Mouse (Mus musculus) cortical plate, adult 2 months (tissue): ENCODE results near the gene Nutf2. TPM values are rescaled to one million over a fixed set of nuclear protein-coding genes. Genes with fewer than 3 reads are reported as not detected.

Experiments
- H3K27ac ChIP-seq: fragments of 200-500 bp; 2 replicates; pipeline ENCODE4 v1.5.1; 2012; ENCODE audit warnings: low read length, control low read depth, inconsistent platforms; ENCODE audit not compliant: insufficient read depth
- H3K4me1 ChIP-seq: fragments of 200-500 bp; 2 replicates; pipeline ENCODE4 v1.6.1; 2011; ENCODE audit warnings: low read length; ENCODE audit not compliant: control insufficient read depth, insufficient read depth
- H3K4me3 ChIP-seq: fragments of 200-500 bp; 2 replicates; pipeline ENCODE4 v1.5.1; 2011; ENCODE audit warnings: mild to moderate bottlenecking, low read length, control low read depth; ENCODE audit not compliant: insufficient read depth
- CTCF ChIP-seq: fragments of 200-500 bp; IDR thresholded peaks from 2 replicates; pipeline ENCODE4 v1.5.1; 2011; ENCODE audit warnings: mild to moderate bottlenecking, control low read depth, low read length; ENCODE audit not compliant: insufficient read depth; ENCODE audit errors: extremely low read depth
- POLR2A ChIP-seq: fragments of 200-500 bp; IDR thresholded peaks from 2 replicates; pipeline ENCODE4 v1.6.1; 2011; ENCODE audit warnings: mild to moderate bottlenecking, low read length, control low read depth; ENCODE audit not compliant: insufficient read depth; ENCODE audit errors: extremely low read depth
- polyA plus RNA-seq: library from polyadenylated mRNA; depleted of rRNA; stranded (reverse); fragments of >200 nt; gene quantifications from 2 replicates; pipeline ENCODE4 v1.2.3, GENCODE M21; 2012; rRNA removed

Gene Nutf2
- polyA plus RNA-seq, 1 experiment, result 85.1 TPM

- peak within 1 kb of the TSS; percentile 93 for H3K4me3 ChIP-seq
- peak within 1 kb of the TSS; percentile 96 for H3K27ac ChIP-seq
- TF ChIP-seq CTCF (no peak), POLR2A (peak; percentile 66)
- no peaks in the 10 kb centered on the region; the same call in 1 of the 2 replicates for H3K4me1 ChIP-seq
Observed at GRCm38 (mm10) chr8:105900180-105900940, 40.0 kb downstream of the Nutf2 start, which contains the start of gene Pskh1. Gene Pskh1, plus strand, starts transcription at chr8:105900441.

DNA sequence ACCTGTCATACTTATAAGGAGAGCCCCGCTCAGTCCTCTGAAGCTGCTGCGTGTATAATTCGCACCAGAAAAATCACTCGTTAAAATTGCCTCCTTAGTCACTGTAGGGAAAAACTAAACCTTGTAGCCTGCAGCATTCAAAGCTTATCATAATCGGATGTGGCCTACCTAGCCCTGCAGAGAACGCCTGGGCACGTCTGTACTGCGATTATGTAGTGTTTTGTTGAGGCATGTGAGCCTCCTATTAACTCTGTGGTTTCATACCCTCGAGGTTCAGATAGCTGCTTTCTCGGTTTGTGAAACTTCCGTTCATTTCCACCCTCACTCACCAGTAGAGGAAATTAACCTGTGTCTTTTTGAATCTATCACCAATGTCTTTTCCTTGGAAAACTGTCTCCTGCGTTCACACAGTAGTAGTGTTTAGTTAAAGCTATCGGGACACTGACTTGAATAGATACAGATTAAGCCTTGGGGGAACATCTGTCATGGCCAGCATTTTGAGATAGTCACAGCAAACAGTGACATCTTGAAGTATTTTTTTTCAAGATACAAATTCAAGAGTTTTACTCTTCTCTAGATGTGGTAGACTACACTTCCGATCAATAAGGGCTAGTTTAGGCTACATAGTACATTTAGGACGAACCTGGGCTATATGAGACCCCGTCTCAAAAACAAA is 40.7 kb downstream of the Nutf2 start:
- no peak for TF ChIP-seq CTCF
- no peak for TF ChIP-seq POLR2A
- Histone ChIP-seq H3K4me3 (peak overlapping the region; percentile 93), H3K4me1 (no peaks in the 10 kb centered on the region; the same call in 1 of the 2 replicates), H3K27ac (peak overlapping the region; percentile 96; the same call in 1 of the 2 replicates)

GRCm38 (mm10) chr8:105919390-105919789 is 59.0 kb downstream of the Nutf2 start:
- H3K4me3 ChIP-seq, result no peak overlapping the region
- TF ChIP-seq POLR2A, result no peak
- no peak for TF ChIP-seq CTCF
- no peak overlapping the region for H3K27ac ChIP-seq
- peaks cover 4% of the 10 kb centered on the region; the same call in 1 of the 2 replicates for H3K4me1 ChIP-seq

DNA sequence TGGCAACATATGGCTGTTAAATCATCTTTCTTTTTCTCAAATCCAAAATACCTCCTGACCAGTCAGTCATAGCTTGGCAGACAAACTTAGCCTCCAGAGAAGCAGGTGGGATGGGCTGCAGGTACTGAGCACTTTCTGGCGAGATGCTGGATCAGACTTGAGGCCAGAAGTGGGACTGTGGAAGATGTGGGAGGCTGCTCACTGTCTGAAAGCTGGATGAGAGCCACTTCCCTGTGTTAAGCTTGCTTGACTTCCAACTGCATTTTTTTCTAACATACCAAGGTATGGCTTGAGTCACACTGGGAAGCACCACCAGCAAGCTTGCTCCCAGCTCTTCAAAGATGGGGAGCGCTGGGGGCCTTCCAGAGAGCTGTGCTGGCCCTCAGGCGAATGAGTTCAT is 64.7 kb downstream of the Nutf2 start:
- Histone ChIP-seq H3K27ac (peak overlapping the region; percentile 27; the same call in 1 of the 2 replicates), H3K4me1 (peaks cover 2% of the 10 kb centered on the region), H3K4me3 (no peak overlapping the region)
- TF ChIP-seq POLR2A (no peak), CTCF (no peak)

Other genes with a start within 250 kb of the Nutf2 start
- gene Ctcf, start 224.0 kb upstream of the Nutf2 start, polyA plus RNA-seq, result 30.3 and 30.8 TPM in 2 replicates
- gene Agrp, start 223.2 kb upstream of the Nutf2 start, polyA plus RNA-seq, result 0.15 and 0.17 TPM in 2 replicates
- 43.9 and 47.6 TPM in 2 replicates for gene Carmil2, start 174.3 kb upstream of the Nutf2 start, polyA plus RNA-seq
- gene Acd, start 159.5 kb upstream of the Nutf2 start, polyA plus RNA-seq, result 49.4 and 52.3 TPM in 2 replicates
- 57.3 and 58.1 TPM in 2 replicates for gene Pard6a, start 159.4 kb upstream of the Nutf2 start, polyA plus RNA-seq
- 0.38 and 0.52 TPM in 2 replicates for gene 4933405L10Rik, start 152.9 kb upstream of the Nutf2 start, polyA plus RNA-seq
- 16.4 and 18.3 TPM in 2 replicates for gene Enkd1, start 152.4 kb upstream of the Nutf2 start, polyA plus RNA-seq
- 15.6 and 17.8 TPM in 2 replicates for gene Gfod2, start 101.9 kb upstream of the Nutf2 start, polyA plus RNA-seq
- 24.6 and 25.7 TPM in 2 replicates for gene Ranbp10, start 33.2 kb upstream of the Nutf2 start, polyA plus RNA-seq
- gene Tsnaxip1, start 32.8 kb upstream of the Nutf2 start, polyA plus RNA-seq, result 0.11 and 0.31 TPM in 2 replicates
- gene Cenpt, start 7.3 kb upstream of the Nutf2 start, polyA plus RNA-seq, result 33.2 and 33.6 TPM in 2 replicates
- 48.0 and 49.7 TPM in 2 replicates for gene Thap11, start 5.4 kb upstream of the Nutf2 start, polyA plus RNA-seq
- 71.3 and 74.7 TPM in 2 replicates for gene Edc4, start 20.3 kb downstream of the Nutf2 start, polyA plus RNA-seq
- 7.9 and 8.5 TPM in 2 replicates for gene Nrn1l, start 33.0 kb downstream of the Nutf2 start, polyA plus RNA-seq
- 13.1 and 13.3 TPM in 2 replicates for gene Pskh1, start 39.9 kb downstream of the Nutf2 start, polyA plus RNA-seq
- gene Ctrl, start 73.3 kb downstream of the Nutf2 start, polyA plus RNA-seq, result 3.4 and 3.6 TPM in 2 replicates
- 137 and 147 TPM in 2 replicates for gene Psmb10, start 77.9 kb downstream of the Nutf2 start, polyA plus RNA-seq
- gene Lcat, start 82.8 kb downstream of the Nutf2 start, polyA plus RNA-seq, result 54.4 and 55.7 TPM in 2 replicates
- gene Slc12a4, start 105.5 kb downstream of the Nutf2 start, polyA plus RNA-seq, result 23.6 and 25.8 TPM in 2 replicates
- gene Dpep3, start 118.8 kb downstream of the Nutf2 start, polyA plus RNA-seq, result not detected in 2 replicates
- 25.1 and 27.4 TPM in 2 replicates for gene Dus2, start 130.8 kb downstream of the Nutf2 start, polyA plus RNA-seq
- gene Dpep2nb, start 145.4 kb downstream of the Nutf2 start, polyA plus RNA-seq, result 0.08 TPM in 1 of 2 replicates, not detected in the other
- 11.6 and 11.9 TPM in 2 replicates for gene Ddx28, start 151.3 kb downstream of the Nutf2 start, polyA plus RNA-seq
- gene Nfatc3, start 198.3 kb downstream of the Nutf2 start, polyA plus RNA-seq, result 7.8 and 8.1 TPM in 2 replicates